Mouse (Mus musculus): Measurements from ENCODE around the gene Trim3.

The Trim3 gene

GRCm38 (mm10) chr7:105556406-105556805, 77.0 kb downstream of the Trim3 start:
- no peak for DNase-seq

- DNase-seq = no peak
These were observed 77.8 kb downstream of the Trim3 start for GRCm38 (mm10) chr7:105555571-105555970.

Data from lung, adult 18-20 months (tissue).